8 mouse cellular contexts compared by ENCODE assay signal in genomic region chr5:130144334-130145312, GRCm38 (mm10). TPM values are rescaled to one million over a fixed set of nuclear protein-coding genes. Genes with fewer than 3 reads are reported as not detected.
A peak's percentile ranks its signal among the peaks of the same experiment; 100 is the strongest.
DNase-seq lines count a peak whose midpoint lies in the region; ATAC-seq lines count a peak whose summit lies in the region.

Kctd7 (plus strand) TSS chr5:130144861.

- no peaks in the 10 kb centered on the region for H3K79me2 ChIP-seq in macrophage (ENCODE audit: inconsistent target)

- peak within 1 kb of the TSS; percentile 80 for H3K4me2 ChIP-seq in hindbrain, embryonic 16.5 days (ENCODE audit: low read length)

- ATAC-seq in hindbrain, embryonic 16.5 days, result peak; percentile 98

- H3K9ac ChIP-seq in hindbrain, embryonic 16.5 days (ENCODE audit: low read depth, low read length), result peak within 1 kb of the TSS; percentile 80

- H3K4me1 ChIP-seq in hindbrain, embryonic 16.5 days (ENCODE audit: control insufficient read depth, insufficient read depth, low read depth, low read length), result peaks cover 16% of the 10 kb centered on the region

- peak within 1 kb of the TSS; percentile 71 for H3K4me3 ChIP-seq in hindbrain, embryonic 16.5 days (ENCODE audit: low read length)
- peak within 1 kb of the TSS; percentile 50 for H3K4me3 ChIP-seq in macrophage (ENCODE audit: inconsistent target)

- no peaks in the 10 kb centered on the region for H3K9me3 ChIP-seq in hindbrain, embryonic 16.5 days (ENCODE audit: control insufficient read depth, low read length)

- peak within 1 kb of the TSS; percentile 87 for H3K27ac ChIP-seq in hindbrain, embryonic 16.5 days (ENCODE audit: low read depth, low read length)
- peak within 1 kb of the TSS; percentile 45 for H3K27ac ChIP-seq in macrophage

- whole genome bisulfite sequencing in hindbrain, embryonic 16.5 days, result under 1% methylated on average over 66 of the region's 66 CpGs
- WGBS in macrophage (ENCODE audit: missing documents), result under 1% methylated on average over 65 of the region's 66 CpGs

- H3K27me3 ChIP-seq in hindbrain, embryonic 16.5 days (replicated peaks; ENCODE audit: control insufficient read depth, insufficient read depth, low read length), result no peaks in the 10 kb centered on the region

- peaks cover 7% of the 10 kb centered on the region for H3K36me3 ChIP-seq in hindbrain, embryonic 16.5 days (ENCODE audit: control insufficient read depth, insufficient read depth, low read length)
- H3K36me3 ChIP-seq in macrophage (ENCODE audit: inconsistent target), result no peaks in the 10 kb centered on the region

- peak; percentile 87 for DNase-seq in WW6 (ENCODE audit: low read depth, low spot score)
- peak; percentile 82 to 95 for DNase-seq in cerebellum, postnatal 4 days (ENCODE audit: low spot score in 2 of 2)
- DNase-seq in gastrocnemius, adult 18-20 months (ENCODE audit: low spot score), result peak; percentile 98
- DNase-seq in left cerebral cortex, adult 18-20 months (ENCODE audit: low spot score in 2 of 2), result peak; percentile 96
- peak; percentile 98 for DNase-seq in right cerebral cortex, adult 18-20 months
- DNase-seq in urinary bladder, postnatal 10 days (ENCODE audit: low spot score), result peak; percentile 76

RNA-seq across cellular contexts. Expression of gene Kctd7, which starts in this region (rescaled TPM):
- total RNA-seq in gastrocnemius, adult 18-20 months (2021), result 1 to 10 TPM; 2.6 to 3.6 TPM
- polyA plus RNA-seq in hindbrain, embryonic 16.5 days (2015; fragmentation: Nextera tagmentation; extraction: Ambion mirVana), result 18.9 and 19.5 TPM in 2 replicates
- 10 to 100 TPM; 14.3 to 14.7 TPM for total RNA-seq in left cerebral cortex, adult 18-20 months (2021)
- total RNA-seq in macrophage (2018; cell fraction: chromatin; rRNA removed), result 1 to 10 TPM in 15 of 26 experiments, under 1 TPM in 11; 0.45 to 3.2 (median 1.2) TPM
- 1 to 10 TPM in 24 of 26 experiments, under 1 TPM in 2; 0.62 to 4.2 (median 2.2) TPM for total RNA-seq in macrophage (2018; cell fraction: cytosol; rRNA removed)
- 1 to 10 TPM in 19 of 26 experiments, under 1 TPM in 7; 0.58 to 7.0 (median 1.5) TPM for total RNA-seq in macrophage (2018; cell fraction: nucleus; rRNA removed)
- polyA plus RNA-seq in macrophage (2018), result 1.4 to 5.4 TPM (median 3.3 TPM) in 3 replicates

Comparison
In these comparisons a context has a peak if more than half of its experiments do, and no peak if none do; other contexts are left out.
1. Peak in every context shown above with its lines: DNase-seq, ATAC-seq, H3K4me3 ChIP-seq and H3K27ac ChIP-seq.